Mouse (Mus musculus): ENCODE results near the gene C77080.

C77080 gene

GRCm38 (mm10) chr4:129209504-129209903, 51.7 kb downstream of the C77080 start:
- no peak for DNase-seq

GRCm38 (mm10) chr4:129206792-129207191, 54.4 kb downstream of the C77080 start:
- DNase-seq = no peak

GRCm38 (mm10) chr4:129204655-129205054, 56.5 kb downstream of the C77080 start:
- DNase-seq = no peak

- DNase-seq = no peak
These were observed 63.7 kb downstream of the C77080 start for GRCm38 (mm10) chr4:129197514-129197913.

GRCm38 (mm10) chr4:129194280-129194679, 66.9 kb downstream of the C77080 start:
- DNase-seq = no peak

- no peak for DNase-seq
These were observed 69.5 kb downstream of the C77080 start for GRCm38 (mm10) chr4:129191691-129192090.

GRCm38 (mm10) chr4:129190538-129190937, 70.7 kb downstream of the C77080 start:
- peak; percentile 24 for DNase-seq

GRCm38 (mm10) chr4:129189542-129190519, 71.4 kb downstream of the C77080 start, which contains the start of the genes S100pbp and Yars:
Gene S100pbp, minus strand, starts transcription at chr4:129189727.
Gene Yars, plus strand, starts transcription at chr4:129189760.
- peak; percentile 97 for DNase-seq

- DNase-seq = no peak
These were observed 72.2 kb downstream of the C77080 start for GRCm38 (mm10) chr4:129188803-129189541.

- DNase-seq = no peak
These were observed 73.1 kb downstream of the C77080 start for GRCm38 (mm10) chr4:129188041-129188659.

GRCm38 (mm10) chr4:129179560-129179959, 81.6 kb downstream of the C77080 start:
- DNase-seq = no peak

- DNase-seq = no peak
These were observed 88.7 kb downstream of the C77080 start for GRCm38 (mm10) chr4:129172529-129172928.
